Mouse (Mus musculus) embryonic facial prominence, embryonic 10.5 days (tissue): ENCODE data around the gene Rhbdl1. TPM values are rescaled to one million over a fixed set of nuclear protein-coding genes. Genes with fewer than 3 reads are reported as not detected.

ENCODE experiments used
- DNase-seq: peaks from one replicate; pipeline ENCODE4 v3.0.0-alpha.2; 2017; ENCODE audit warnings: low spot score
- H3K27ac ChIP-seq: fragments of 300-500 bp; sonication (generic); replicated peaks from 2 replicates; pipeline ENCODE4 v1.5.1; 2016; ENCODE audit warnings: mild to moderate bottlenecking
- H3K27me3 ChIP-seq: fragments of 300-500 bp; sonication (generic); replicated peaks from 2 replicates; pipeline ENCODE4 v1.6.1; 2016; ENCODE audit warnings: low read depth, mild to moderate bottlenecking; ENCODE audit not compliant: poor library complexity, severe bottlenecking
- H3K36me3 ChIP-seq: fragments of 300-500 bp; sonication (generic); replicated peaks from 2 replicates; pipeline ENCODE4 v1.6.1; 2016; ENCODE audit warnings: mild to moderate bottlenecking, moderate library complexity
- H3K4me1 ChIP-seq: fragments of 300-500 bp; sonication (generic); 2 replicates; pipeline ENCODE4 v1.6.1; 2016
- H3K4me3 ChIP-seq: fragments of 300-500 bp; sonication (generic); 2 replicates; pipeline ENCODE4 v1.5.1; 2016; ENCODE audit warnings: mild to moderate bottlenecking, moderate library complexity
- H3K9me3 ChIP-seq: fragments of 300-500 bp; sonication (generic); 2 replicates; pipeline ENCODE4 v1.6.1; 2016; ENCODE audit warnings: mild to moderate bottlenecking
- WGBS: fragments of 180-500 bp; shearing (Covaris S2); methylation state at CpG from one replicate; pipeline ENCODE4 v1.1.7; 2016; 5-methylcytosine and 5-hydroxymethylcytosine counted together
- polyA plus RNA-seq: library from polyadenylated mRNA; unstranded; fragments of >200 nt; fragmentation: Nextera tagmentation; extraction: Ambion mirVana; gene quantifications from 2 replicates; pipeline ENCODE4 v1.2.1, GENCODE M21; 2016

The Rhbdl1 gene
- polyA plus RNA-seq, 1 experiment from 2014 or later = 1.4 TPM

- no peaks in the 10 kb centered on the region for H3K9me3 ChIP-seq
- WGBS = 3% methylated on average over 38 of the region's 38 CpGs
- H3K4me3 ChIP-seq = peak overlapping the region; percentile 90
- peaks cover 23% of the 10 kb centered on the region for H3K4me1 ChIP-seq
- H3K27me3 ChIP-seq = no peaks in the 10 kb centered on the region
- DNase-seq = no peak
- H3K36me3 ChIP-seq = peaks cover 85% of the 10 kb centered on the region
- H3K27ac ChIP-seq = peak overlapping the region; percentile 93
These were observed 6.7 kb upstream of the Rhbdl1 start for GRCm38 (mm10) chr17:25843636-25844395.

GRCm38 (mm10) chr17:25843122-25843521 lies 6.0 kb upstream of the Rhbdl1 start:
- no peak for DNase-seq
- WGBS = 91% methylated on average over 4 of the region's 4 CpGs
- Histone ChIP-seq H3K27ac (no peak overlapping the region), H3K9me3 (no peaks in the 10 kb centered on the region), H3K4me3 (peak overlapping the region; percentile 90), H3K36me3 (peaks cover 84% of the 10 kb centered on the region), H3K27me3 (no peaks in the 10 kb centered on the region), H3K4me1 (peaks cover 24% of the 10 kb centered on the region)

- no peak overlapping the region for H3K27ac ChIP-seq
- WGBS = 87% methylated on average over 3 of the region's 3 CpGs
- H3K9me3 ChIP-seq = no peaks in the 10 kb centered on the region
- no peaks in the 10 kb centered on the region for H3K27me3 ChIP-seq
- H3K4me1 ChIP-seq = peaks cover 30% of the 10 kb centered on the region
- DNase-seq = no peak
- 0 out of 2 replicates have a peak overlapping the region, but pooled peaks have one; percentile 26 for H3K4me3 ChIP-seq
- peaks cover 84% of the 10 kb centered on the region for H3K36me3 ChIP-seq
These were observed 5.4 kb upstream of the Rhbdl1 start for GRCm38 (mm10) chr17:25842509-25842908.

- Histone ChIP-seq H3K36me3 (peaks cover 78% of the 10 kb centered on the region), H3K27me3 (no peaks in the 10 kb centered on the region), H3K4me3 (peak within 1 kb of the TSS; percentile 26; the same call in 1 of the 2 replicates), H3K27ac (no peak within 1 kb of the TSS), H3K9me3 (no peaks in the 10 kb centered on the region), H3K4me1 (peaks cover 42% of the 10 kb centered on the region)
- no peak for DNase-seq
- WGBS = 94% methylated on average over 22 of the region's 22 CpGs
These were observed 4.2 kb upstream of the Rhbdl1 start, which contains the start of gene Gm20683 for GRCm38 (mm10) chr17:25841117-25841880. Gene Gm20683, minus strand, starts transcription at chr17:25841763.

- peaks cover 78% of the 10 kb centered on the region for H3K36me3 ChIP-seq
- H3K27ac ChIP-seq = no peak overlapping the region
- H3K4me3 ChIP-seq = peak overlapping the region; percentile 21; the same call in 1 of the 2 replicates
These were observed 3.4 kb upstream of the Rhbdl1 start for GRCm38 (mm10) chr17:25840519-25840918.

GRCm38 (mm10) chr17:25839455-25840235 lies 2.5 kb upstream of the Rhbdl1 start:
- no peak overlapping the region; the same call in 1 of the 2 replicates for H3K4me3 ChIP-seq
- peaks cover 52% of the 10 kb centered on the region for H3K4me1 ChIP-seq
- WGBS = 86% methylated on average over 14 of the region's 14 CpGs
- H3K9me3 ChIP-seq = no peaks in the 10 kb centered on the region
- peaks cover 81% of the 10 kb centered on the region for H3K36me3 ChIP-seq
- no peak overlapping the region for H3K27ac ChIP-seq
- DNase-seq = no peak
- H3K27me3 ChIP-seq = no peaks in the 10 kb centered on the region

More at GRCm38 (mm10) chr17:25840519-25840918, 3.4 kb upstream of the Rhbdl1 start:
- peaks cover 50% of the 10 kb centered on the region for H3K4me1 ChIP-seq
- no peaks in the 10 kb centered on the region for H3K9me3 ChIP-seq
- DNase-seq = no peak
- WGBS = 94% methylated on average over 6 of the region's 6 CpGs
- no peaks in the 10 kb centered on the region for H3K27me3 ChIP-seq

- no peaks in the 10 kb centered on the region for H3K27me3 ChIP-seq
- H3K4me1 ChIP-seq = peaks cover 57% of the 10 kb centered on the region
- H3K27ac ChIP-seq = no peak overlapping the region
- no peak overlapping the region for H3K4me3 ChIP-seq
- no peaks in the 10 kb centered on the region for H3K9me3 ChIP-seq
- peaks cover 84% of the 10 kb centered on the region for H3K36me3 ChIP-seq
- 85% methylated on average over 4 of the region's 4 CpGs for WGBS
- no peak for DNase-seq
These were observed 1.8 kb upstream of the Rhbdl1 start for GRCm38 (mm10) chr17:25838904-25839303.

GRCm38 (mm10) chr17:25837533-25837932 lies 438 bp upstream of the Rhbdl1 start:
- DNase-seq = peak; percentile 23
- H3K27ac ChIP-seq = peak overlapping the region; percentile 80; the same call in 1 of the 2 replicates

GRCm38 (mm10) chr17:25836397-25837075 lies 559 bp downstream of the Rhbdl1 start:
- peak overlapping the region; percentile 59 for H3K4me3 ChIP-seq
- H3K27ac ChIP-seq = peak overlapping the region; percentile 80
- H3K4me1 ChIP-seq = peaks cover 57% of the 10 kb centered on the region
- H3K36me3 ChIP-seq = peaks cover 70% of the 10 kb centered on the region
- H3K27me3 ChIP-seq = no peaks in the 10 kb centered on the region
- H3K9me3 ChIP-seq = no peaks in the 10 kb centered on the region
- DNase-seq = peak; percentile 20
- WGBS = 22% methylated on average over 23 of the region's 23 CpGs

More at GRCm38 (mm10) chr17:25837533-25837932, 438 bp upstream of the Rhbdl1 start:
- peak overlapping the region; percentile 59 for H3K4me3 ChIP-seq
- peaks cover 75% of the 10 kb centered on the region for H3K36me3 ChIP-seq
- H3K9me3 ChIP-seq = no peaks in the 10 kb centered on the region
- no peaks in the 10 kb centered on the region for H3K27me3 ChIP-seq
- WGBS = 61% methylated on average over 3 of the region's 3 CpGs
- H3K4me1 ChIP-seq = peaks cover 52% of the 10 kb centered on the region

GRCm38 (mm10) chr17:25835816-25836215 lies 1.3 kb downstream of the Rhbdl1 start:
- peaks cover 70% of the 10 kb centered on the region for H3K36me3 ChIP-seq
- H3K9me3 ChIP-seq = no peaks in the 10 kb centered on the region
- H3K4me1 ChIP-seq = peaks cover 64% of the 10 kb centered on the region
- H3K4me3 ChIP-seq = peak overlapping the region; percentile 59; the same call in 1 of the 2 replicates
- no peaks in the 10 kb centered on the region for H3K27me3 ChIP-seq
- 92% methylated on average over 16 of the region's 16 CpGs for WGBS
- H3K27ac ChIP-seq = no peak overlapping the region
- no peak for DNase-seq

- Histone ChIP-seq H3K9me3 (no peaks in the 10 kb centered on the region), H3K27me3 (no peaks in the 10 kb centered on the region), H3K4me1 (peaks cover 69% of the 10 kb centered on the region), H3K27ac (no peak overlapping the region), H3K4me3 (peak overlapping the region; percentile 81), H3K36me3 (peaks cover 70% of the 10 kb centered on the region)
- no peak for DNase-seq
- 96% methylated on average over 7 of the region's 7 CpGs for WGBS
These were observed 1.8 kb downstream of the Rhbdl1 start for GRCm38 (mm10) chr17:25835301-25835700.
